Mouse (Mus musculus) ES-E14 (cell line): Measurements from ENCODE around the gene B3gnt9. TPM values are rescaled to one million over a fixed set of nuclear protein-coding genes. Genes with fewer than 3 reads are reported as not detected.
A peak's percentile ranks its signal among the peaks of the same experiment; 100 is the strongest.

Experiments
- DNase-seq: peaks from one replicate; pipeline ENCODE4 v3.0.0-alpha.2; 2013; ENCODE audit warnings: low read depth, low spot score
- H3K27ac ChIP-seq: 2 replicates; pipeline ENCODE4 v1.5.1; 2012; ENCODE audit warnings: low read depth, mild to moderate bottlenecking, low read length, moderate library complexity, mixed read lengths; ENCODE audit not compliant: poor library complexity, insufficient read depth, severe bottlenecking
- H3K36me3 ChIP-seq: 2 replicates; pipeline ENCODE4 v1.6.1; 2012; ENCODE audit warnings: mild to moderate bottlenecking, low read length, moderate library complexity, mixed read lengths; ENCODE audit not compliant: control insufficient read depth, poor library complexity, insufficient read depth, severe bottlenecking
- H3K4me1 ChIP-seq, 2 experiments: fragments of 150-350 bp in 1 of 2; sonication (generic) in 1 of 2; 2 replicates each; pipeline ENCODE4 v1.6.1; 2012; ENCODE audit warnings: low read length in 2 of 2, mild to moderate bottlenecking in 1 of 2, mixed read lengths in 1 of 2; ENCODE audit not compliant: control insufficient read depth in 2 of 2, insufficient read depth in 2 of 2, poor library complexity in 1 of 2
- H3K4me3 ChIP-seq, 2 experiments: fragments of 150-350 bp in 1 of 2; sonication (generic) in 1 of 2; 2 replicates each; pipeline ENCODE4 v1.5.1; 2012; ENCODE audit warnings: low read length in 2 of 2, low read depth in 1 of 2, mild to moderate bottlenecking in 1 of 2, mixed read lengths in 1 of 2; ENCODE audit not compliant: insufficient read depth in 1 of 2, poor library complexity in 1 of 2, severe bottlenecking in 1 of 2
- H3K9ac ChIP-seq: 2 replicates; pipeline ENCODE4 v1.6.1; 2012; ENCODE audit warnings: low read depth, mild to moderate bottlenecking, low read length, mixed read lengths; ENCODE audit not compliant: poor library complexity, insufficient read depth, severe bottlenecking
- H3K9me3 ChIP-seq: fragments of 150-350 bp; sonication (generic); 2 replicates; pipeline ENCODE4 v1.6.1; 2012; ENCODE audit warnings: low read depth, mild to moderate bottlenecking, low read length; ENCODE audit not compliant: control insufficient read depth, insufficient read depth
- CHD2 ChIP-seq: IDR thresholded peaks from 2 replicates; pipeline ENCODE4 v1.6.1; 2014; ENCODE audit warnings: mild to moderate bottlenecking, low read depth, low read length, inconsistent platforms
- HCFC1 ChIP-seq: IDR thresholded peaks from 2 replicates; pipeline ENCODE4 v1.6.1; 2012; ENCODE audit warnings: low read length, inconsistent platforms, borderline replicate concordance; ENCODE audit not compliant: insufficient read depth
- MAFK ChIP-seq: IDR thresholded peaks from 2 replicates; pipeline ENCODE4 v1.6.1; 2014; ENCODE audit warnings: mild to moderate bottlenecking, low read depth, low read length, inconsistent platforms; ENCODE audit not compliant: insufficient read depth
- ZC3H11A ChIP-seq: IDR thresholded peaks from 2 replicates; pipeline ENCODE4 v1.6.1; 2012; ENCODE audit warnings: low read depth, mild to moderate bottlenecking, inconsistent platforms, low read length, borderline replicate concordance
- ZNF384 ChIP-seq: IDR thresholded peaks from 2 replicates; pipeline ENCODE4 v1.6.1; 2012; ENCODE audit warnings: low read depth, low read length, inconsistent platforms
- in situ Hi-C, 2 experiments: fragments of 600-800 bp; cut with MboI; formaldehyde crosslinking; loops; one replicate each; pipeline ENCODE4 v1.15.1; 2025; ENCODE audit warnings: low sequenced_read_pairs in 2 of 2, inconsistent platforms in 1 of 2; ENCODE audit not compliant: unreplicated experiment in 2 of 2
- total RNA-seq: library from RNA; depleted of rRNA; stranded (reverse); fragments of 300-350 nt; gene quantifications from 2 replicates; pipeline ENCODE4 v1.2.3, GENCODE M21; 2012

B3gnt9 gene
- total RNA-seq, 1 experiment: 2.5 TPM

DNA sequence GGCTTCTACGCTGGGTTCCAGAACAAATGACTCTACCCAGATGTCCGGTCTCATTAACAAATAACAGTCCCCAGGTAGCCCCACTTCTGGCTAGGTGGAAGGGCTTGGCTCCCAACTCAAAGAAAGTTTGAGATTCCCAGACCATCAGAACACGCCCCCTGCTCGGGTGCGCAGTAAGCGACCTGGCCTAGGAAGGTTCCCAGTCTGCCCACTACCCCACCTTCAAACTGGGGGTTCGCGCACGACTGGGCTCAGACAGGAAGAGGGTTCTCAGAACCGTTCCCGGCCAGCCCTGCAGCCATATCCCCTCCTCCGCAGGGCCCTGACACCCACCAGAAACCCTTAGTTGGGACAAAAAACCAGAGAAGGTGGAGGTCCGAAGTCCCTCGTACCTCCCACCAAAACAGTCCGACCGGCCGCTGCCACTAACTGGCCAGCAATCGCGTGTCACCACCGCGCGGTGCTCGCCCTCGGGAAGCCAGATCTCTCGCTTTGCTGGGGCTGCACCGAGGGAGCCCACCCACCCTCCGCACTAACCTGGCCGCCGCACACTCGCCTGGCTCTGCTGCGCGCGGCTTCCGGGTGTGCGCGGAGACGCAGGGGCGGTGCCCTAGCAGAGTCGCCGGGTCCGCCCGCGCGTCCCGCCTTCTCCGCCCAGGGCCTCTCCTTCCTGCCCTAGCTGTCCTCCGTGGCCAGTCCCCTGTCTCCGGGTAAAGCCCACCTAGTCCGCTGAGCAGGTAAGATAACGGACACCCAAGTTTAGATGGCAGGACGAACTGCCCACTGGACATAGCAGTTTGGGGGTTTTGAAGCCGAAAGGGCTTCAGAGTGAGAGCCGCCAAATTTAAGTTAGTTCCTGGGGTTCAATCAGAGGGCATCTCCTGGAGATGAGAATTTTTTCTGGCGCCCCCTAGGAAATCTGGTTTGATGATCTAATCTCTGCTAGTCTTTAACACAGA is 9.3 kb upstream of the B3gnt9 start, which contains the start of the genes Tradd and Fbxl8:
Tradd (minus strand) TSS at position 586 of the 959 bp plus-strand sequence.
Fbxl8 (plus strand) TSS at position 625 of the 959 bp plus-strand sequence.
- H3K27ac ChIP-seq: no peak within 1 kb of the TSS

DNA sequence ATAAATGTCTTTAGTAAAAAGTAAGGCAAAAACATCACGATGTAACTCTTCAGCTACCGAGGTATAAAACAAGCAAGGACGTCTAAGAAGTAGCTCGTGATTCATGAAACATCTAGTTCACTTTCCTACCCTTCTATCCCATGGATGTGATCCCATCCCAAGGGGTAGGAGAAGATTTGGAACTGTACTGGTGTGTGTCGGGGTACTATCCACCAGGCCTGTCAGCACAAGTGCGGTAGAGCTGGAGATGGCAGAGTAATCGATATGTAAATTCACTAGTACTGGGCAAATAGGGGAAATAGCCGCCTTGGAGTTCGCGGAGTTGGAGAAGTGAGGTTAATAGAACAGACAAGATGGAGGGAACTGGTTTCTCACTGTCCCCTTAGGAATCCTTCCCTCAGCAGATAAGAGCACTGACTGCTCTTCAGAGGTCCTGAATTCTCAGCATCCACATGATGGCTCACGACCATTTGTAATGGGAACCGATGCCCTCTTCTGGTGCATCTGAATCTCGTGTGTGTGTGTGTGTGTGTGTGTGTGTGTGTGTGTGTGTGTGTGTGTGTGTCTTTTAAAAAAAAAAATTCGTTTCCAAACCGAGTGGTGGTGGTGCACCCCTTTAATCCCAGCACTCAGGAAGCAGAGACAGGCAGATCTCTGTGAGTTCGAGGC is 8.4 kb upstream of the B3gnt9 start:
- Histone ChIP-seq H3K4me1 (peaks cover 0 to 13% of the 10 kb centered on the region in 2 experiments; a peak in 2 of 4 replicates), H3K27ac (no peak overlapping the region), H3K9ac (no peak overlapping the region), H3K9me3 (no peaks in the 10 kb centered on the region), H3K36me3 (no peaks in the 10 kb centered on the region), H3K4me3 (no peak overlapping the region; a peak in 1 of 4 replicates)
- in situ Hi-C loops: loop anchor here in 1 of 2 experiments (25.0 kb wide), 1 partner anchor 626 kb away; the partner anchor contains the start of genes Ciao2b and Rrad
- DNase-seq: no peak
- TF ChIP-seq MAFK (no peak), CHD2 (no peak), ZC3H11A (no peak), ZNF384 (no peak), HCFC1 (no peak)

More for the DNA sequence above, 9.3 kb upstream of the B3gnt9 start, which contains the start of the genes Tradd and Fbxl8:
- Histone ChIP-seq H3K4me1 (peaks cover 0 to 10% of the 10 kb centered on the region in 2 experiments; a peak in 2 of 4 replicates), H3K9me3 (no peaks in the 10 kb centered on the region), H3K9ac (peak within 1 kb of the TSS; percentile 66), H3K36me3 (no peaks in the 10 kb centered on the region), H3K4me3 (peak within 1 kb of the TSS; percentile 79 to 82)
- DNase-seq: no peak
- in situ Hi-C loops: loop anchor here in 1 of 2 experiments (25.0 kb wide), 1 partner anchor 627 kb away; the partner anchor contains the start of genes Ciao2b and Rrad
- TF ChIP-seq HCFC1 (no peak), CHD2 (no peak), ZNF384 (no peak), MAFK (no peak), ZC3H11A (no peak)

- DNase-seq: no peak
- Histone ChIP-seq H3K9ac (no peak overlapping the region), H3K9me3 (no peaks in the 10 kb centered on the region), H3K4me1 (peaks cover 0 to 8% of the 10 kb centered on the region in 2 experiments; a peak in 2 of 4 replicates), H3K36me3 (no peaks in the 10 kb centered on the region), H3K4me3 (no peak overlapping the region), H3K27ac (no peak overlapping the region)
- TF ChIP-seq ZNF384: peak; percentile 67
- TF ChIP-seq CHD2: no peak
- in situ Hi-C loops: loop anchor here in 1 of 2 experiments (25.0 kb wide), 1 partner anchor 624 kb away; the partner anchor contains the start of genes Ciao2b and Rrad
Measured at GRCm38 (mm10) chr8:105261326-105261980, 6.5 kb upstream of the B3gnt9 start.

GRCm38 (mm10) chr8:105260371-105261099 is 5.6 kb upstream of the B3gnt9 start:
- H3K9me3 ChIP-seq: no peaks in the 10 kb centered on the region
- DNase-seq: no peak
- no peak overlapping the region for H3K4me3 ChIP-seq
- TF ChIP-seq ZC3H11A (no peak), ZNF384 (no peak), CHD2 (no peak), HCFC1 (no peak)
- no peaks in the 10 kb centered on the region for H3K36me3 ChIP-seq
- in situ Hi-C loops: loop anchor here in 1 of 2 experiments (25.0 kb wide), 1 partner anchor 623 kb away; the partner anchor contains the start of genes Ciao2b and Rrad
- no peak overlapping the region for H3K27ac ChIP-seq
- peaks cover 0 to 8% of the 10 kb centered on the region in 2 experiments; a peak in 2 of 4 replicates for H3K4me1 ChIP-seq
- no peak overlapping the region for H3K9ac ChIP-seq
